Mouse (Mus musculus): ENCODE measurements around the gene Cyp2j5. TPM values are rescaled to one million over a fixed set of nuclear protein-coding genes. Genes with fewer than 3 reads are reported as not detected.

The Cyp2j5 gene
- polyA plus RNA-seq (2015; fragmentation: Nextera tagmentation; extraction: Ambion mirVana) = not detected in 2 replicates

DNA sequence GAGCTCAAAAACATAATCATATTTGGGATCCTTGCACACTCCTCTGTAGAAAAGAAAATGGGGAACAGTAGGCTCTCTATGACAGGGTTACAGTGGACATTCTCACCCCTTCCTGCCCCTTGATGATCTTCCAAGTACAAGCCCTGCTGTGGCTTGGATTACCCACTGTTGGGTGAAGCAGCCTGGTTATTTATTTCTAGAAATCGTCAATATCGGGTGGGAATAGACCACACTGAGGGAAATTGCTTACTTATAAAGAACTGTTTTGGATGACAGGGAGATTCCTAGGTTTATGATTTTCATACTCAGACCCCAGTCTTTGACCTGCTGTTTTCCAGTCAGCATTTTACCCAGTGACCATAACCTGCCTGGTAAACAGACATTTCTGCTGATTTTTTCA, at the start of gene Cyp2j5:
Gene Cyp2j5, minus strand, starts transcription at position 164 of the 400 bp plus-strand sequence.
- H3K9me3 ChIP-seq = no peaks in the 10 kb centered on the region
- H3K27me3 ChIP-seq = no peaks in the 10 kb centered on the region
- ATAC-seq (ENCODE audit: low read depth) = no peak
- no peak within 1 kb of the TSS for H3K9ac ChIP-seq
- WGBS = 93% methylated on average over 2 of the region's 2 CpGs
- H3K4me1 ChIP-seq (replicated peaks) = no peaks in the 10 kb centered on the region
- no peak within 1 kb of the TSS for H3K4me3 ChIP-seq
- no peak within 1 kb of the TSS for H3K4me2 ChIP-seq
- H3K27ac ChIP-seq (replicated peaks) = no peak within 1 kb of the TSS
- no peaks in the 10 kb centered on the region for H3K36me3 ChIP-seq

DNA sequence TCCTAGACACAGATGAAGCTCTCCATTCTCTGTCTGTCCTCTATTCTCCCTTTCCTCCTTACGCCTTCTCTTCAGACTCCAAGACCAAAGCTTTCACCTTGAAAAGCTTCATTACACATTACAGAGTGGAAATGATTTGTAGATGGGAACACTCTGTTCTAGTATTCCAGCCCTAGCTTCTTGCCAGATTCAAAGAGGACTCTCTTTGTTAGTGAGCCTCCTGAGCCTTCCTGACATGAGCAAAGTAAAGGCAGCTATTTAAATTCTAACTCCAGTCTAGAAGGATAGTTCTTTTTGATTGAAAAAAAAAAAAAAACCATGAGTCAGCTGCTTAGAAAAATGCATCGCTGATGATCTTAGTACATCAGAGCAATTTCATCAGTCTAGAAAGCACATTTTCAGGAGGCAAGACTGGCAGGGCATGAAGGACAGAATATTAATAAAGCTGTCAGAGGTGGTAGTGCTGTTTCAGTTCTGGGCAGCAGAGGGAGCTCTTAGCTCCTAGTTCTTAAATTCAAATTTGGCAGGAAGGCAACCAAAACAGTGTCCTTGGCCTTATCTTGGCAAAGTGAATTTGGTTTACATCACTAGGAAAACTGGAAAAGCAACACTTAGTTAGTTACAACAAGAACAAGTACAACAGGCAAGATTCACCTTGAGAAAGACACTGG, 41.5 kb upstream of the Cyp2j5 start:
- Histone ChIP-seq H3K4me2 (no peak overlapping the region), H3K9ac (no peak overlapping the region), H3K4me3 (no peak overlapping the region), H3K36me3 (no peaks in the 10 kb centered on the region), H3K9me3 (no peaks in the 10 kb centered on the region), H3K27me3 (no peaks in the 10 kb centered on the region), H3K4me1 (replicated peaks) (0 out of 2 replicates have a peak, but pooled peaks cover 6% of the 10 kb centered on the region), H3K27ac (replicated peaks) (peak overlapping the region; percentile 59; the same call in 1 of the 2 replicates)
- 43% methylated on average over 2 of the region's 2 CpGs for WGBS
- no peak for ATAC-seq (ENCODE audit: low read depth)

DNA sequence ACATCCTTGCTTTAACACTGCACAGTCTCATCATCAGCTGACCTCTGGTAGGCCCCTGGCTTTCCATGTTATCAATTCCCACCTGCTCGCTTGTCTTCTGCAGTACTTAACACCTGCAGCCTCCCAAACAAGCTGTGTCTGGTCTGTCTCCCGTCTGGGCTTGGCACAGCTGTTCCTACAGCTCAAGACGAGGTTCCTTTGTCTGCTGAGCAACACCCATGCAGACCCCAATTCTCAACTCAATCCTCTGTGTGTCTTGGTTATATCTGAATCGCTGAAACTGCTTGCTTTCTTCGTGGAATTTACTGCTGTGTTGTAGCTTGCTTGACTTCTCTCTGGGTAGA, 34.2 kb upstream of the Cyp2j5 start:
- no peaks in the 10 kb centered on the region for H3K27me3 ChIP-seq
- H3K4me3 ChIP-seq = no peak overlapping the region
- peaks cover 20% of the 10 kb centered on the region for H3K4me1 ChIP-seq (replicated peaks)
- no peaks in the 10 kb centered on the region for H3K9me3 ChIP-seq
- ATAC-seq (ENCODE audit: low read depth) = no peak
- WGBS = 49% methylated on average over 5 of the region's 5 CpGs
- H3K9ac ChIP-seq = 0 out of 2 replicates have a peak overlapping the region, but pooled peaks have one; percentile 38
- H3K27ac ChIP-seq (replicated peaks) = peak overlapping the region; percentile 79
- no peaks in the 10 kb centered on the region for H3K36me3 ChIP-seq
- peak overlapping the region; percentile 4 for H3K4me2 ChIP-seq

DNA sequence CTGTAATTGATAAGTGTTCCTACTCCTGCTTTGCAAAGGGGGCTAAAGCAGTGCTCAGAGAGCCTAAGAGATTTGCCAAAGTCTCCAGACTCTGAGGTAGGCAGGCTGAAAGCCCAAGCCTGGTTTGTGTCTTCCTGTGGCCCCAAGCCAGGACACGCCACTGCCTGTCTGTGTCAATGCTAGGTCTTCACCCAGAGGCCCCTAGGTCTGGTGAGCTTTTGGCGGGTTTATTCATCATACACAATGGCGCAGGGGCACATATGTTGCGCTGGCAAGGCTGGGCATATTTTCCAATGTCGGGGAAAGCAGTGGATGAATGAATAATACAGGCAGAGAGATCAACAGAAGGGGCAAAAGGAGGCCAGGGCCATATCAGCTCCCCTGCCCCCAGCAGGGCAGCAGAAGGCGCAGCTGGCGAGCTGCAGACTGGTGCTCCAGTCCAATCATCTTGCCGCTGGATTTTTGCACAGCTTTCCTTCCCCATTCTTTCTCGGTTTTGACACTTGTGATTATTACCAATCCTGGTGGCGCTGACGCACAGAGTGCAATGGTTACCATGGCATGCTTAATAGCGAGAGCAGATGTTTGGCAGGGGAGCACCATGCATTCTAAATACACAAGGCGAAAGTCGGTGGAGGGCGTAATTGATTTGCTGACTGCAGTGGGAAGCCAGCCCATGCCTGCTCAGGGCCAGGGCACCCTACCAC, 33.7 kb upstream of the Cyp2j5 start:
- Histone ChIP-seq H3K4me1 (replicated peaks) (peaks cover 20% of the 10 kb centered on the region), H3K4me2 (peak overlapping the region; percentile 4), H3K4me3 (no peak overlapping the region), H3K36me3 (no peaks in the 10 kb centered on the region), H3K9ac (0 out of 2 replicates have a peak overlapping the region, but pooled peaks have one; percentile 38), H3K27ac (replicated peaks) (peak overlapping the region; percentile 79), H3K9me3 (no peaks in the 10 kb centered on the region), H3K27me3 (no peaks in the 10 kb centered on the region)
- peak; percentile 86 for ATAC-seq (ENCODE audit: low read depth)
- WGBS = 44% methylated on average over 15 of the region's 15 CpGs

DNA sequence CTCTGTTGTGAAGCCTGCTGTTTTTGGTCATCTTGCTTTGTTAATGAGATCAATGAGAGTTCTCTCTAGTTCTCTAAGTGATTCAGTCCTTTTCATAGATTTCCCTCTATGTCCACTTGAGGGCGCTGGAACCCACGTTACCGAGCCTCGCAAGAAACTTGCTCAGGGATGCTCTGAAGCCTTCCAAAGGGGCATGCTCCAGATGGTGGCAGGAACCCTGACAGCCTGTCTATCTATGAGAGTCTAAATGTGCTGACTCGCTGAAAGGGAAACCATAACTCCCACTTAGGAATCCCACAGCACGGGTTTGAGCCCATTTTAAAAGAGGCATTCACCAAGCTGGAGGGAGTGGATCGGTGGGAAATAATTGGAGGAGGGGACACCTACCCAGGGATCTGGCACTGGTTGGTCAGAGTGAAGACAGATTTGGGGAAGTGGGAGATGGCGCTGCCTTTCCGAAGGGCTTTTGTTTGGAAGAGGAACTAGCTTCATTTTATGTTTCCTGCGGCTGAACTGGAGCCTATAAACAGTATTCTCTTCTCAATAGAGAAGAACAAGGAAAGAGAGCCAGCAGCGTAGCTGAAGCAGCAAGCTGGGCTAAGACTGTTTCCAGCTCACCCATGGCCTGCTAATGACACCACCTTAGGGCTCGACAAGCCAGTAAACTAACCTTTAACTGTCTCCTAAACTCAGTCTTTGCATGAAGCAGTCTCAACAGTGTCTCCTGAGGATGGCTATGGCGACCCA, 32.8 kb upstream of the Cyp2j5 start:
- Histone ChIP-seq H3K4me1 (replicated peaks) (peaks cover 20% of the 10 kb centered on the region), H3K27me3 (no peaks in the 10 kb centered on the region), H3K9me3 (no peaks in the 10 kb centered on the region), H3K36me3 (no peaks in the 10 kb centered on the region), H3K9ac (no peak overlapping the region), H3K4me3 (no peak overlapping the region), H3K4me2 (peak overlapping the region; percentile 34), H3K27ac (replicated peaks) (peak overlapping the region; percentile 79)
- peak; percentile 85 for ATAC-seq (ENCODE audit: low read depth)
- WGBS = 31% methylated on average over 13 of the region's 13 CpGs

DNA sequence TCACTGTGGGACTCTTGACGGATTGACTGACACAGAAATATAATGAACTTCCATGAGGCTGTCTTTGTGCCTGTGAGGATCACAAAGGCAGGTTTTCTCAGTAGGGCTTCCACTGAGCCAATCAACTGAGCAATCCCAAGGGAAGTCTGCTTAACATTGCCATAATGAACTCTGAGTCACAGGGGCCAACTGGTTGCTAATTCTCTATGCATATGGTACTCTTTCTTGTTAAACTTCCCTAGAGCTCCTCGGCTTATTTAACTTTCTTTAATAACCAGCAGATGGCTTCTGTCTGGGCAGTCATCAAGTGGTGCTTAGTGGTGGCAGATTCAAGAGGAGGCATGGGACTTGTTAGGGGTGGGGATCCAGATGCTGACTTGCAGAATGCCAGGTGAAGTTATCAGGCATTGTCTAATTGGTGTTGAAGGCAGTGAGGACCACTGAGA, 23.4 kb upstream of the Cyp2j5 start:
- Histone ChIP-seq H3K4me2 (no peak overlapping the region), H3K4me1 (replicated peaks) (no peaks in the 10 kb centered on the region), H3K27me3 (no peaks in the 10 kb centered on the region), H3K36me3 (no peaks in the 10 kb centered on the region), H3K4me3 (no peak overlapping the region), H3K27ac (replicated peaks) (no peak overlapping the region), H3K9ac (no peak overlapping the region), H3K9me3 (no peaks in the 10 kb centered on the region)
- WGBS = 60% methylated on average over 2 of the region's 2 CpGs
- ATAC-seq (ENCODE audit: low read depth) = no peak

DNA sequence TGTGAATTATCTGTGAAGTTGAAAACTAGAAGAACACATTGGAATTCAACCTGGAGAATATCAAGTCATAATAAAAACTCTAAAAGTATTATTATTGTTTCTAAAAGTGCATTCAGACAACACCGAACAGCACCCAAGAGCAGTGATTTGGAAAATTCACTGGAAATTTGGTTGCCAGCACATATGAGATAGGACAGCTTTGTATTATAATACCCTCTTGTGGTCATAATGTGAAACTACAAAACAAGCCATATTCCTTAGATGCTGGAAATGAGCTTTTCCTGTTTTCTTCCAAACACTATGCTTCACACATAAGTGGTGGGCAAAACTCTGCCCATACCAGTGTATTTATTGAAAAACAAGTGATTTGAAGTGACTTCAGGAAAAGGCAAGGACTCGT, 19.5 kb upstream of the Cyp2j5 start:
- H3K4me3 ChIP-seq = no peak overlapping the region
- no peaks in the 10 kb centered on the region for H3K36me3 ChIP-seq
- H3K4me1 ChIP-seq (replicated peaks) = no peaks in the 10 kb centered on the region
- H3K9me3 ChIP-seq = no peaks in the 10 kb centered on the region
- no peak overlapping the region for H3K27ac ChIP-seq (replicated peaks)
- 53% methylated on average over 2 of the region's 2 CpGs for WGBS
- H3K4me2 ChIP-seq = no peak overlapping the region
- no peak for ATAC-seq (ENCODE audit: low read depth)
- H3K9ac ChIP-seq = no peak overlapping the region
- H3K27me3 ChIP-seq = no peaks in the 10 kb centered on the region

DNA sequence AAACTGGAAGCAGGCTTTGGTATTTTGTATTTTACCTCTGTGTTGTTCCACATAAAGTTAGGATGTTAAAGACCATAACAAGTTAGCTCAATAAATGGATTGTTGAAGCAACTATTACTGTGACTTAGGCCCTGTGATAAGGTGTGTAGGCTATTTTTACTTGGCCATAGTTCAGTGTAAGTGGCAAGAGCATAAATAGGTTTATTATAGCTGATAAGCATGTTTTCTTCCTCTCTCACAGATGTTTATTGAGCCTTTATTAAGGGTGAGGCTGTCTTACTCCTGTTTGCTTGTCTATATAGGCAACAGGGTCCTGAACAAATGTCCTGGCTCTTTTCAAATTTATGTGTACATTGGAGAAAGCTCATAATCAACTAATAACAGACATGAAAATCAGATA, 17.0 kb upstream of the Cyp2j5 start:
- H3K9ac ChIP-seq = no peak overlapping the region
- no peaks in the 10 kb centered on the region for H3K27me3 ChIP-seq
- no peaks in the 10 kb centered on the region for H3K36me3 ChIP-seq
- H3K4me2 ChIP-seq = no peak overlapping the region
- no peaks in the 10 kb centered on the region for H3K4me1 ChIP-seq (replicated peaks)
- H3K9me3 ChIP-seq = no peaks in the 10 kb centered on the region
- ATAC-seq (ENCODE audit: low read depth) = no peak
- no peak overlapping the region for H3K27ac ChIP-seq (replicated peaks)
- no peak overlapping the region for H3K4me3 ChIP-seq

DNA sequence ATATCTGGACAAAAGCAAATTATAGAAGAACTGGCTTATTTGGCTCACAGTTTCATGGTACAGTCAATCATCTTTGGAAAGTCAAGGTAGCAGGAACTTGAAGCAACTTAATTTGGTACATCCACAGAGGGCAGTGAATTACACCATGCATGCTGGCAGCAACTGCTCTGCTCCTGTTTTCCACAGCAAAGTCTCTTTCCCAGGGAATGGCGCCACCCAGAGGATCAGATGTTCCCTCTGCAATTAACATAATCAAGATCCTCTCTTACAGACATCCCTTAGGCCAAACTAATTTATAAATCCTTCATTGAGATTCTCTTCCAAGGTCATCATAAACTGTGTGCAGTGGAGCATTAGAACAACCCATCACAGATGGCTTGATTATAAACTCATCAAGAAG, 16.3 kb upstream of the Cyp2j5 start:
- WGBS = 19% methylated on average over 1 of the region's 1 CpGs
- Histone ChIP-seq H3K36me3 (no peaks in the 10 kb centered on the region), H3K9me3 (no peaks in the 10 kb centered on the region), H3K4me1 (replicated peaks) (no peaks in the 10 kb centered on the region), H3K4me3 (no peak overlapping the region), H3K27ac (replicated peaks) (no peak overlapping the region), H3K9ac (no peak overlapping the region), H3K4me2 (no peak overlapping the region), H3K27me3 (no peaks in the 10 kb centered on the region)
- ATAC-seq (ENCODE audit: low read depth) = no peak

DNA sequence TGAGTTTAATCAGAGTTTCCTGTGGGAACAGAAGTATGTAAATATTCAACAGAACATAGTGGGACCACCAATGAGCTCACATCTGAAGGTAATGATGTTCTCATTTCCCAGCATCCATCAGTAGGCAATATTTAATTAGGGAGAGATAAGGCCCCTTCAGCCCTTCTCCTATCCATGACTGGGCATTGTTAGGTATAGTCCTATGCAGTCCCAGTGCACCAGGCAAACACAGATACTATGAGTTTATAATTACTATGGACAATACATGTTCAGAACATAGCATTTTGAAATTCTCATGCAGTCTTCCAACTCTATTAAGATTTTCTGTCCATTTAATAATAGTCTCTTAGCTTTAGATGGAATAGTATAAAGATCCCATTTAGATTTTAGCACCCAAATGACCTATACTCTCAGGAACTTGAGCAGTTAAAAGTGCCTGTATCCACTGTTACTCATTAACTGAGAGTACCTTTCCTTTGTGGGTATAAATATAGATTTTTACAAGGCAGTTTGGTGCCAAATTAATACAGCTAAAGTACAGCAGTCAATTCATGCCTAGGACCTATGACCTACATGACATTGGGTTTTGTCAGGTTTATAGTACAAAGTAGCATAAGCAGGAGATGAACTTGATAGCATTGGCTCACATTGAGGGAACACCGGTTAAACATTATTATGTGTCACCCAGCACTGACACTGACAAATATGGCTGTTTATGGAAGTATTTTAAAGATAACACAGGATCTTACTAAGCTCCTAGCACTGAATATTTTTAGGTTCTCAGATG, 907 bp upstream of the Cyp2j5 start:
- ATAC-seq (ENCODE audit: low read depth) = no peak

DNA sequence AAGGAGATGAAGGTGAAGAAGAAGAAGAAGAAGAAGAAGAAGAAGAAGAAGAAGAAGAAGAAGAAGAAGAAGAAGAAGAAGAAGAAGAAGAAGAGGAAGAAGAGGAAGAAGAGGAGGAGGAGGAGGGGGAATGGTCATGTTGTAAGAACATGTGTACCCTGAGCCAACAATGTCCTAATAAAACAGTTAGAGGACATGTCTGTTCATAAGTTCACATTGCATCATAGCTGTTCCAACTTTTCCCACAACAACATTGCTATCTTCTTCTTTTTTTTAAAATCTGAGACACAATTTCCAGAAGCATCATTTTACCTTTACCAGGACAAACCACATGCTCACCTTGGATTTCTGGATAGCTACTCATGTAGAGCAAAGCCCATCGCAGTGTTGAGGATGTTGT, 28.5 kb downstream of the Cyp2j5 start:
- Histone ChIP-seq H3K9ac (no peak overlapping the region), H3K4me3 (no peak overlapping the region), H3K9me3 (no peaks in the 10 kb centered on the region), H3K27ac (replicated peaks) (no peak overlapping the region), H3K4me1 (replicated peaks) (no peaks in the 10 kb centered on the region), H3K27me3 (no peaks in the 10 kb centered on the region), H3K36me3 (no peaks in the 10 kb centered on the region), H3K4me2 (no peak overlapping the region)
- 84% methylated on average over 1 of the region's 1 CpGs for WGBS
- no peak for ATAC-seq (ENCODE audit: low read depth)

More for the DNA sequence above, 907 bp upstream of the Cyp2j5 start:
- H3K4me3 ChIP-seq = no peak overlapping the region
- no peak overlapping the region for H3K27ac ChIP-seq (replicated peaks)
- no peaks in the 10 kb centered on the region for H3K36me3 ChIP-seq
- WGBS = 100% methylated on average over 1 of the region's 1 CpGs
- H3K4me2 ChIP-seq = no peak overlapping the region
- no peaks in the 10 kb centered on the region for H3K9me3 ChIP-seq
- no peaks in the 10 kb centered on the region for H3K4me1 ChIP-seq (replicated peaks)
- no peak overlapping the region for H3K9ac ChIP-seq
- no peaks in the 10 kb centered on the region for H3K27me3 ChIP-seq
